Mouse (Mus musculus): Measurements from ENCODE around the gene Mucl2.
"Not testable (repeated sequence)": the region's sequence is repeated elsewhere in the genome, so short reads cannot be mapped to it uniquely, and the experiment has no call there.

Gene Mucl2

GRCm38 (mm10) chr15:103899212-103899611 lies at the start of gene Mucl2:
Mucl2 (minus strand) TSS chr15:103899312.
- no peak for DNase-seq

GRCm38 (mm10) chr15:103913061-103913460 lies 13.9 kb upstream of the Mucl2 start:
- DNase-seq: not testable (repeated sequence)
